Mouse (Mus musculus) WW6 (cell line): ENCODE measurements around the gene Arid4a.
A peak's percentile ranks its signal among the peaks of the same experiment; 100 is the strongest.
"Not testable (repeated sequence)": the region's sequence is repeated elsewhere in the genome, so short reads cannot be mapped to it uniquely, and the experiment has no call there.

Experiments used
- DNase-seq: peaks from one replicate; pipeline ENCODE4 v3.0.0-alpha.2; 2013; ENCODE audit warnings: low read depth, low spot score

Arid4a gene

GRCm38 (mm10) chr12:71052341-71052995 lies 36.7 kb downstream of the Arid4a start:
- DNase-seq, result no peak

GRCm38 (mm10) chr12:71053031-71053430 lies 37.2 kb downstream of the Arid4a start:
- DNase-seq, result no peak

GRCm38 (mm10) chr12:71053486-71053885 lies 37.7 kb downstream of the Arid4a start:
- DNase-seq, result no peak

DNA sequence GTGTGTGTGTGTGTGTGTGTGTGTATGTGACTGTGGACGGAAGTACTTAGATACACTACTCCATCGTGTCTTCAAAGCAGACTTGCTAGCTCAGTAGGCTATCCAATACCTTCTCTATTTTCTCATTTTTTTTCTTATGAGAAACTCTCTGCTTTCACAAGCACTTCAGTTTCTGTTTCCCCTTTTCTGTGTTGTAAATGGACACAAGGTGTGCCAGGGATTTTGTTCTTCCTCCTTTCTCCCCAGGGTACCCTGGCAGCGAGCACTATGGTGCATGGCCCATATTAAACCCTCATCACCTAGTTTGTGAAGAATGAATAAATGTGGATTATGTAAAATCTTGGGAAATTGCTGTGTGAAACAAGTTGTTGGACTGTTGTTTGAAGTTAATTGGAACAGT lies 39.7 kb downstream of the Arid4a start:
- no peak for DNase-seq

DNA sequence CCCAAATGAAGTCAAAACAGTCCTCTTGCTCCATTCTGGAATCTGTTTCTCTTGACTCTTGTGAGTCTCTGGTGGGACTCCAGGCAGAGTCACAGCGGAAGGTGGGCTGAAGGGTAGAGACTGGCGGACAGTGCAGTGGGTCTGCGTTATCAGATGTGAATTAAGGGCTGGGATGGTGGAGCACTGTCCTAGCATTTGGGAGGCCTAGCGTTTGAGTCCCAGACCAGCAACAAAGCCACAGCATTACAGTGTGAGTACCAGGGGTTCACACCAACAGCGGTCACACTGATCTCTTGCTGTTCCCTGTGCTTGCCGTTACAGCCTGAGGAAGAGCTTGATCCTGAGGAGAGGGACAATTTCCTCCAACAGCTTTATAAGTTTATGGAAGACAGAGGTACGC lies 44.0 kb downstream of the Arid4a start:
- no peak for DNase-seq

GRCm38 (mm10) chr12:71069846-71070245 lies 54.1 kb downstream of the Arid4a start:
- no peak for DNase-seq

DNA sequence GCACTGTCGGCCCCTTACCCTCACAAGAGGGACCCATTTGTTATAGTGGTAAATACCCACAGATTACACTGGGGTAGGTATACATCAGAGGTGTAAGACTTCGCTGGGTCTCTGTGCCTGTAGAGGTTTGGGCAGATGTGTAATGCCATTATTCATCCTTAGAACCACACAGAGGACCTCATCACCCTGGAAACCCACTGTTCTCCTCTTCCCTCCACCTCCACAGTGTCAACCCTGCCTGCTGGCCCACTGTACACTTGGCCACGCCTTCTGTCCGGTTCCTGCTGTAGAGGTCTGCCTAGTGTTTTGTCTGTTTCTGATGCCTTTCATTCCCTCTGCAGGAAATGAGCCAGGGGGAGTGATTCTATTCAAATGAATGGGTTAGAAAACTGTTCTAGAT lies 56.3 kb downstream of the Arid4a start:
- no peak for DNase-seq

DNA sequence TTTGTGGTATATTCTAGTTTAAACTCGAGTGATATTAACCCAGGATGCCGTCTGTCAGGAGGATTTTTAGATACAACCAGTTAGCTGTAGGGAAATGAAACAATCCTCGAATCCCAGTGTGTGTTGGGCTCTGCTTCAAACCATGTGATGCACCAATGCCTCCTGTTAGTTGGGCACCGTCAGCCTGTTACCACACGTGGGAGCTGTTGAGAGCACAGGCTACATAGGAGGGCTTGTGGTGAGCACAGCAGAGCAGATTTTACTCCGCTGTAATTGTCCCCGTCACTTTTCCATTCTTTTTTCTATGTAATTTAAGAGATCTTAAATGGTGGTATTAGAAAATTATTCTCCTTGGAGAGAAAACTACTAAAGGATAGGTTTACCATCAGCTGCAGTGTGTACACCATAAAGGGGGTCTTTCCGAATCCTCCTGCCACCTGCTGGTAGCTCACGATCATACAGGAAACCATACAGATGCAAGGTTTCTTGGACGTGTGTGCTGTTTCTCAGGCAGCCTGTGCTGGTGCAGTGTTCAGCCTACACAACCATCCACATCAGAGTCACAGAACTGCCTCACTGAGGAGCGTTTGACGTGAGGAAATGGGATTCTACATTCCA lies 57.4 kb downstream of the Arid4a start:
- DNase-seq, result peak; percentile 29

- no peak for DNase-seq
These were observed 70.5 kb downstream of the Arid4a start for GRCm38 (mm10) chr12:71086331-71086730.

DNA sequence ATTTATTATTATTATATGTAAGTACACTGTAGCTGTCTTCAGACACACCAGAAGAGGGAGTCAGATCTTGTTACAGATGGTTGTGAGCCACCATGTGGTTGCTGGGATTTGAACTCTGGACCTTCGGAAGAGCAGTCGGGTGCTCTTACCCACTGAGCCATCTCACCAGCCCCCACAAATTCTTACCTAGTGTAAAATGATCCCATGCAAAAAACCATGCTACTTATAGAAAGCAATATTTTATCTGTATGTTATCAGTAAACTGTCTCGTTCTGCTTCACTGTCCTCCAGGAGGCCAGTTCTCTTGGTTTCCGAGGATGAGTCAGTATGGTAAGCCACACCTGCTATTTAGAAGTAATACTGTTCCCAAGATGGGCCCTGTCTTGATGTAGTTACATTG lies 88.5 kb downstream of the Arid4a start:
- DNase-seq, result not testable (repeated sequence)

DNA sequence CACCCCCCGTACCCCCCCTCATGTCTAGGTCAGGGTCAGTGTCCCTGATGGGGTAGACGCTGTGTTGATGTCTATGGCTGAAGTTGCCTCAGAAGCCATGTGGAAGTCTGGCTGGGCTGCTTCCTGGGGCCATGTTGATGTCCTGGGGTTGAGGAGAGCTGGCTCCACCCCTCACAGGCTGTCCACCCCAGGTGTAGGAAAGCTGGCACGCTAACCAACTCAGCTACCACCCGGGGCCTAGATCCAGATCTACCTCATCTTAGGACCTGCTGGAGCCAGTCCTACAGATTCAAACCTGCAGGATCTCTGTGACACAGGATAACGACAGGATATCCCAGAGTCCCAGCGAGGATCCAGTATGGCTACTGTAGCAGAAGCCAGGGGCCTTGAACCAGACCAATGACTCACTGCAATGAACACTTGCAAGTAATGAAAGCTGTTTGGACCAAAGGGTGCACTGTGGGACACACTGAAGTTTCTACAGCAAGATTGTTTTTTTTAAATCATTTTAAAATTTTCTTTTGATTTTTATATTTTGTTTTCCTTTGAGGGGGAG lies 91.5 kb downstream of the Arid4a start:
- no peak for DNase-seq

GRCm38 (mm10) chr12:71111331-71111730 lies 95.5 kb downstream of the Arid4a start, which contains the start of gene Tomm20l:
Gene Tomm20l (plus strand): TSS chr12:71111428.
- DNase-seq, result no peak

GRCm38 (mm10) chr12:71113074-71113473 lies 97.3 kb downstream of the Arid4a start:
- DNase-seq, result no peak

GRCm38 (mm10) chr12:71113675-71114288 lies 98.0 kb downstream of the Arid4a start:
- no peak for DNase-seq

- no peak for DNase-seq
These were observed 100.6 kb downstream of the Arid4a start for GRCm38 (mm10) chr12:71116411-71116810.

DNA sequence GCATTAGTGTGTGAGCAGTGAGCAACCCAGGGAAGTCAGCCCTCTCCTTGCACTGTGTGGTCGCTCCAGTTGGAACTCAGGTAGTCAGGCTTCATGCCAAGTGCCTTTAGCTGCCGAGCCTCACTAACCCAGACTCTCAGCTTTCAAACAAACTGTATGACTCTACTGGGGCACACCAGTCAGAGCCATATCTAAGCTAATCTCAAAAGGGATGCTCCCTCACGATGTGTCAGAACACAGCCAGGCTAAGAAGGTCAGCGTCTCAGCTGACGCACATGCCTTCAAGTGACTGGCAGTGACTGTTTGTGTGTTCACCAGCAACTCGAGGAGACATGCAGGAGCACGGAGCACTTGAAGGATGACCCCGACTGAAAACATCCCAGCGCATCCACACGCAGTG lies 106.9 kb downstream of the Arid4a start:
- DNase-seq, result no peak

- no peak for DNase-seq
These were observed 107.5 kb downstream of the Arid4a start for GRCm38 (mm10) chr12:71123286-71123685.

- no peak for DNase-seq
These were observed 119.8 kb downstream of the Arid4a start for GRCm38 (mm10) chr12:71135581-71135980.

DNA sequence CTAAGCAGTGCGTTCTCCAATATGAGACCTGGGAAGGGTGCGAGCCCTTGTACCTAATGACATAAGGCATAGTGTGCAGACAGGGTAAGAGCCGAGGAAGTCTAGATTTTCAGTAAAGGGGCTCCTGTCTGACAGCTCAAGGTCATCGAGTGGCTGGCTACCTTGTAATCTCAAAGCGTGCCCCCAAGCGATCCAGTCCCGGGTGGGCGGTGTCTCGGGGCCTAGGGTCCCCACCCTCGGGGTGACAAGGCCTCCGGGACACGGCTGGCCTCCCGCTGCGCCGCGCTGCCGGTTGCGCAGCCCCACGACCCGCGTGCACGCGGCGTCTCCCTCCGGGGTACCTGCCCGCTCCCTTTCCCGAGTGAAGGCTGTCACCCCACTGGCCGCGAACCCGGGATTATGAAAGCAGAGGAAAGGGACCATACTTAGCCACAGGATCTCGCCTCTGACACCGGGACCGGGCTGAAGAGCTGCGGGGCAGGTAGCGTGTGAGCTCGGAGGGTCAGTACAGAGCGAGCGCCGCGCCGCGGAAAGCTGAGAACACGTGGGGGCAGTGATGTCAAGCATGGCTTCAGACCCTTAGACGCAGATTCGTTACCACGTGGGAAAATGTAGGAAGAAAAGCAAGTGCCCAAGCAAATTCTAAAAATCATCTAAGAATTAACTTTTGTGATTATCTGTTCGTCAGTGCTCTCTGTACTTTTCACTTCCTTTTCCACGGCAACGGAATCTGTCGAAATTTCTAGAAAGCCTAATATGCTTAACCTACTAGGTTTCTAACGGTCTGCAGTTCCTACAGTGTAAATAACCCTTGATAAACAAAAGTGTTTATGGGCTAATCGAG lies 120.6 kb downstream of the Arid4a start, which contains the start of the genes Timm9 and 2700049A03Rik:
Gene Timm9, minus strand, starts transcription at position 555 of the 844 bp plus-strand sequence.
Gene 2700049A03Rik, plus strand, starts transcription at position 719 of the 844 bp plus-strand sequence.
- DNase-seq, result peak; percentile 63

- peak; percentile 77 for DNase-seq
These were observed 121.2 kb downstream of the Arid4a start for GRCm38 (mm10) chr12:71136974-71137491.

DNA sequence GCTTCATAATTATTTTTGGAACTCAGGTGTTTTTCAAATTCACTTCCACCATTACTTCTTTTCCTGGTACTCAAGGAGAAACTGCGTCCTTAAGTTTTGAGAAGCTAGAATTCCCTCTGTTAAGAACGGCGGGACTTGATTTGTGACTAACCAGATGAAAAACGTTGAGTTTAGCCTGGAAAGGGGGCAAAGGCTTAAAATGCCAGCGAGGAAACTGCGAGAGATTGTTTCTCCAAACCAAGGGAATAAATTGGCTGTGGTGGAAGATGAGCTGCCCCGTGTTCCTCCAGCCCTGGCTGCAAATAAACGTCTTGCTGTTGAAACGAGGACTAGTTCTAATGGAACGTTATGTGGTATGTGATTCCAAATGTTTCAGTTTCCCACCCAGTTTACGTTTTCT lies 121.9 kb downstream of the Arid4a start:
- no peak for DNase-seq
